Mouse (Mus musculus) right cerebral cortex, postnatal 14 days (tissue): ENCODE measurements around the gene Sac3d1.

ENCODE experiments used
- DNase-seq: peaks from one replicate; pipeline ENCODE4 v3.0.0; 2022

The Sac3d1 gene

GRCm38 (mm10) chr19:6118677-6119185, 281 bp upstream of the Sac3d1 start:
- peak; percentile 35 for DNase-seq

- DNase-seq: no peak
Observed at GRCm38 (mm10) chr19:6117346-6117985, 984 bp downstream of the Sac3d1 start.

GRCm38 (mm10) chr19:6116113-6116850, 2.2 kb downstream of the Sac3d1 start:
- no peak for DNase-seq

GRCm38 (mm10) chr19:6113116-6113515, 5.3 kb downstream of the Sac3d1 start:
- no peak for DNase-seq

- no peak for DNase-seq
Observed at GRCm38 (mm10) chr19:6105586-6105985, 12.9 kb downstream of the Sac3d1 start, which contains the start of gene Naaladl1. Naaladl1 (plus strand) TSS chr19:6105782.

GRCm38 (mm10) chr19:6104476-6104875, 14.0 kb downstream of the Sac3d1 start:
- no peak for DNase-seq

GRCm38 (mm10) chr19:6102169-6102853, 16.1 kb downstream of the Sac3d1 start:
- no peak for DNase-seq

GRCm38 (mm10) chr19:6101186-6101585, 17.3 kb downstream of the Sac3d1 start:
- DNase-seq: no peak

- no peak for DNase-seq
Observed at GRCm38 (mm10) chr19:6097847-6098246, 20.6 kb downstream of the Sac3d1 start.

- no peak for DNase-seq
Observed at GRCm38 (mm10) chr19:6094119-6094518, 24.3 kb downstream of the Sac3d1 start, which contains the start of gene AC131692.1. AC131692.1 (plus strand) TSS chr19:6094419.

GRCm38 (mm10) chr19:6088841-6089240, 29.6 kb downstream of the Sac3d1 start:
- no peak for DNase-seq

- no peak for DNase-seq
Observed at GRCm38 (mm10) chr19:6085417-6085879, 33.0 kb downstream of the Sac3d1 start.

- peak; percentile 95 for DNase-seq
Observed at GRCm38 (mm10) chr19:6084478-6085248, 33.8 kb downstream of the Sac3d1 start, which contains the start of the genes Zfpl1 and Cdca5. Zfpl1 (minus strand) TSS chr19:6084956. Cdca5 (plus strand) TSS chr19:6084983.

GRCm38 (mm10) chr19:6082156-6082555, 36.3 kb downstream of the Sac3d1 start, which contains the start of gene Gm28374:
Gm28374 (minus strand) TSS chr19:6082256.
- no peak for DNase-seq

GRCm38 (mm10) chr19:6079983-6080480, 38.4 kb downstream of the Sac3d1 start, which contains the start of gene Tmem262:
Tmem262 (plus strand) TSS chr19:6080033.
- DNase-seq: no peak

GRCm38 (mm10) chr19:6076564-6077393, 41.7 kb downstream of the Sac3d1 start, which contains the start of gene Vps51:
Vps51 (minus strand) TSS chr19:6077231.
- peak; percentile 78 for DNase-seq

GRCm38 (mm10) chr19:6073889-6074288, 44.6 kb downstream of the Sac3d1 start:
- no peak for DNase-seq

GRCm38 (mm10) chr19:6071261-6071660, 47.2 kb downstream of the Sac3d1 start:
- DNase-seq: no peak

GRCm38 (mm10) chr19:6070571-6071250, 47.7 kb downstream of the Sac3d1 start:
- DNase-seq: no peak

- no peak for DNase-seq
Observed at GRCm38 (mm10) chr19:6069851-6070250, 48.6 kb downstream of the Sac3d1 start.
